Mouse (Mus musculus) myocyte (in vitro differentiated cells): ENCODE results near the gene Ssh2.

Experiments
- MAX ChIP-seq: IDR thresholded peaks from one replicate; pipeline ENCODE4 v1.6.1; 2011; ENCODE audit warnings: low read depth, mild to moderate bottlenecking, control low read depth
- MYOD1 ChIP-seq, 3 experiments: IDR thresholded peaks; one replicate each; pipeline ENCODE4 v1.6.1; 2011; ENCODE audit warnings: control low read depth in 2 of 3, low read depth in 2 of 3, mild to moderate bottlenecking in 2 of 3, moderate library complexity in 1 of 3; ENCODE audit not compliant: insufficient read length in 2 of 3, control insufficient read depth in 1 of 3
- POLR2A ChIP-seq: IDR thresholded peaks from one replicate; pipeline ENCODE4 v1.6.1; 2011; ENCODE audit warnings: low read depth, mild to moderate bottlenecking, control low read depth, moderate library complexity; ENCODE audit not compliant: insufficient read length
- REST ChIP-seq: IDR thresholded peaks from one replicate; pipeline ENCODE4 v1.6.1; 2011; ENCODE audit warnings: mild to moderate bottlenecking, control low read depth, moderate library complexity; ENCODE audit not compliant: insufficient read depth, insufficient read length

DNA sequence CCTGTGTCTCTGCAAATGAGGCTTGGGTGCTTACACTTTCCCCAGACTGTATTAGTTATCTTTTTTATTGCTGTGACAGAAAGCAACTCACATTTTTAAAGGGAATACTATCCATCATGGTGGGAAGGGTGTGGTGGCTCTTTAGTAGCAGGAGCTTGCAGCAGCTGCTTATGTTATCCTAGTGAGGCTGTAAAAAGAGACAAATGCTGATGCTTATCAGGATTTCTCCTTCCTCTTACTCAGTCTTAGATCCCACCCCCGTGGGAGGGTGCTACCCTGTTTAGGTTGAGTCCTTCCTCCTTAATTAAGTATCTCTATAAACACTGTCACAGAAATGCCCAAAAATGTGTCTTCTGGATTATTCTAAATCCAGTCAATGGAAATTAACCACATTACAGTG is 105.1 kb downstream of the Ssh2 start:
- no peak for TF ChIP-seq POLR2A
- TF ChIP-seq MYOD1 (IDR thresholded peaks at IDR 0.05; ENCODE audit: control insufficient read depth in 1 of 3, insufficient read length in 2 of 3, low read depth in 2 of 3) = peak in 2 of 3 experiments; percentile 33 to 61
- TF ChIP-seq MAX = no peak
- no peak for TF ChIP-seq REST
